Mouse (Mus musculus) adrenal gland, postnatal 4 days (tissue): Measurements from ENCODE around the gene Arxes1. TPM values are rescaled to one million over a fixed set of nuclear protein-coding genes. Genes with fewer than 3 reads are reported as not detected.
"Not testable (repeated sequence)": the region's sequence is repeated elsewhere in the genome, so short reads cannot be mapped to it uniquely, and the experiment has no call there.

ENCODE experiments used
- DNase-seq, 2 experiments: peaks; one replicate each; pipeline ENCODE4 v3.0.0; 2021 to 2022; ENCODE audit warnings: low spot score in 2 of 2, mixed read lengths in 2 of 2
- long read RNA-seq, 2 experiments: library from polyadenylated mRNA; stranded (forward); transcript quantifications; one replicate each; pipeline ENCODE4 v2.0.0; 2021
- total RNA-seq, 2 experiments: library from RNA; stranded (reverse); gene quantifications; 2 replicates each; pipeline ENCODE4 v1.2.3; 2021

The Arxes1 gene
- total RNA-seq = 10 to 100 TPM; 17.9 to 25.6 TPM
- long read RNA-seq, experiment 1, transcript Arxes1-201 (1 exons, 1,580 nt) = major isoform, 34 of 34 reads
- long read RNA-seq, experiment 1, partial matches to known transcripts = 0 of 34 reads
- long read RNA-seq, experiment 1, other reads (novel, unspliced or antisense) = 0 of 34 reads
- long read RNA-seq, experiment 2, transcript Arxes1-201 (1 exons, 1,580 nt) = major isoform, 36 of 36 reads
- long read RNA-seq, experiment 2, partial matches to known transcripts = 0 of 36 reads
- long read RNA-seq, experiment 2, other reads (novel, unspliced or antisense) = 0 of 36 reads

GRCm38 (mm10) chrX:136032799-136033763 lies at the start of gene Arxes1:
Gene Arxes1 (plus strand): TSS chrX:136033367.
- DNase-seq = not testable (repeated sequence)

DNA sequence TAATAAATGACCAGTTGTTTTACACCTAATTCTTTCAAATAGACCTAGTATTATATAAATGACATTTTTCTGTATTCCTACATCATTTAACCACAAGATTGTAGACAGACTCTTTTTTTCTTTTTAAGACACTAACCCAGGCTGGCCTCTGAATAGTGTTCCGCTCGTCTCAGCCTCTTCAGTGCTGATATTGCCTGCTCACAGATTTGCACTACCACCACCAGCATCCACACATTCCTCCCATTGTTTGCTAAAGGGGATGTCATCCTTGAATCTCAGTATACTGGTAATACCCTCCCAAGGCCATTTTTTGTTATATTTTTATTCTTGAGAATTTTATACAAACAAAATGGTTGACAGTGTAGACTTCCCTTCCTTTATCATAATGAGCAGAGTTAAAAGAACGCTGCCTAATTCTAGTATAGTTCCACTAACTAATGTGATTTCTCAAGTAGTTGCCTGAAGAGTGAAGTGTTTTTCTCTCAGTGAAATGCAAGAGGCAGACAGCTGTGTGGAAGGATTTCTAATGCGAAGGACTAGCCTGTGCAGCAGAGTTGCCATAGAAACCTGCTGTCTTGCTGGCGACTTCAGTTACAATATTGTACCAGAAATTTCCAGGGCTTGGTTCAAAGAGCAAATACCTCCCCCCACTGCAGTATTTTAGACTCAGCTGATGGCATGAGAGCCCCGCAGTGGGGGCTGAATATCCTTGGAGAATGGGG lies 48.5 kb upstream of the Arxes1 start:
- DNase-seq = no peak

DNA sequence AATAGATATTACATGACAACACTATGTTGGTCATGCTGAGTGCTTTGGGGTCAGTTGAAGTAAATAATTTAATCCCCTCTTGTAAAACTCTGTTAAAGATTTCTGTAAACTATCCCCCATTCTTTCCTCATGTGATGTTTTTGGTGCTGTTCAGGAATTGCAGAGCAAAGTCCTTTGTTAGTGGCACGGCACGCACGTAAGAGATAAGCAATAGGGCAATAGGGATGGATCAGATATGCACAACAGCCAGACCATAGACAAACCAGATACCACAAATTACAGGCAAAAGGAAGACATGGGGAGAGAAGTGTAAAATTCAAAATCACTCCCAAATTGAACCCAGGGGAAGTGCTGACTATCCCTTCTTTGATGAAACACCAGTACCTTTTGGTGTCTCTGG lies 46.9 kb upstream of the Arxes1 start:
- no peak for DNase-seq

DNA sequence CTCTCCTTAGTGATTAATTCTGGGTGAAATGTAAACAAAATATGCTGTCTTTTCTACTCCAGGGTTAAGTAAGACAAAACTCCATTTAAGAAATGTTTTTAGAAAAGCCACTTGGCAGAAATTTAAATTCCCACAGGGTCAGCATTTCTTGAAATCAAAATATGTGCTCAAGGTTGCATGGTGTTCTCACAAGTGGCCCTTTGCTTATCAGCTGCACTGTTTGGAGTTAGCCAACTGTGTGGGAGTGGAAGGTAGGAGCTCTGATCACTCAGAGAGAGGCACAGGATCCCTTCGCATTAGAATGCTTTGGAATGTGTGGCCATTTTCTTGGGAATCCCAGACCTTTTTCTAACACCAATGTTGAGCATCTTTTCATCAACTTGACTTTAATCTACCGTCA lies 42.5 kb upstream of the Arxes1 start:
- DNase-seq = no peak

DNA sequence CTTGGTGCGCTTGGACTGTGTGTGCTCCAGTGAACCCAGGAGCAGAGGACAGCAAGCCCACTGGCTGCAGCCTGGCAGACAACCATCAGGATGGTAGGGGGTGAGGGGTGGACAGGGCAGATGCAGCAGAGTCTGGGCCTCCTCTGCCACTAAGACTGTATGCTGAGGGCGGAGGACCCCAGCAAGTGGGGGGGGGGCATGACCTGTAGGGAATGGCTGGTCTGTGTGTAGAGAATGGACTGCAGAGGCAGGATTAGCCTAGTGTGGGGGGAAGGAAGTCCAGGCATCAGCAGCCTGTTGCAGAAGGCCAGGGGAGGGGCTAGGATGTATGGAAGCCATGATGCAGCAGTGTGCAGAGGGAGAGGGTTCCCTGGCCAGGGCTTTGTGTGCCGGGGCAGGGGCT lies 40.0 kb upstream of the Arxes1 start:
- DNase-seq = not testable (repeated sequence)

DNA sequence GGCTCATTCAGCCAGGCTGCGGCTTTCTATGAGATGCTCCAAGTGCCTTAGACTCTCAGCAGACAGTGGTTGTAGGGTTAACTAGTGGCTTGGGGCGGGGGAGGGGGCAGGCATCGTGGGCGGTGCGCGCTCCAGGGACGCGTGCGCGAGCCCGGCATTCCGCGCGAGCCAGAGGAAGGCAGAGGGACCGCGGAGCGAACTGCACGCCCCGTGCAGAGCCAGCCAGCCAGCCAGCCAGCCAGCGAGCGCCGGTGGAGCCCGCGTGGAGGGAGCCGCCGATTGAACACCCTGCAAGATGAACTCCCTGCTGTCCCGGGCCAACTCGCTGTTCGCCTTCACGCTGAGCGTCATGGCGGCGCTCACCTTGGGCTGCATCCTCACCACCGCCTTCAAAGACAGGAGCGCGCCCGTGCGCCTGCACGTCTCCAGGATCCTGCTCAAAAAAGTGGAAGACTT lies 39.5 kb upstream of the Arxes1 start, which contains the start of gene Arxes2:
Arxes2 (plus strand) TSS at position 161 of the 456 bp plus-strand sequence.
- not testable (repeated sequence) for DNase-seq

- no peak for DNase-seq
These were observed 25.8 kb upstream of the Arxes1 start for GRCm38 (mm10) chrX:136007199-136007843.

DNA sequence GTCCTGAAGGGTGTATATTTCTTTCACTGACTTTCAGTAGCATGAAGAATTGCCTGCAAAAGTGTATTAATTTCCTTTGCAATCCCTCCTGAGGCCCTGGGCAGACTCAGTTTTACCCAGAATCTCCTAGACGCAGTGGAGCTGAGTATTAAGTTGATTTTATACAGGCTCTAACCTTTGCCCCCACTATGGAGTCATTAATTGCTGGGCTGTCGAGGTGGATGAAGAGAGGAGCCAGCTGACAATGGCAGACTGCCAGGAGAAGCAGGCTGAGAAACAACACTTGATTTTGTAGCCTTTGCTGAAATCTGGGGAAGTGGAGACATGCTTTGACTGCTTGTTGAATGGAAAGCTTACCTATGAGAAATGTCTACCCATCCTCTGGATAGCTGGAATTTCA lies 18.8 kb upstream of the Arxes1 start:
- DNase-seq = no peak

GRCm38 (mm10) chrX:136030331-136030730 lies 2.8 kb upstream of the Arxes1 start:
- DNase-seq = no peak

- DNase-seq = no peak
These were observed 10.6 kb downstream of the Arxes1 start for GRCm38 (mm10) chrX:136043726-136044125.

GRCm38 (mm10) chrX:136047528-136047927 lies 14.4 kb downstream of the Arxes1 start:
- peak in 1 of 2 experiments; percentile 7 for DNase-seq

DNA sequence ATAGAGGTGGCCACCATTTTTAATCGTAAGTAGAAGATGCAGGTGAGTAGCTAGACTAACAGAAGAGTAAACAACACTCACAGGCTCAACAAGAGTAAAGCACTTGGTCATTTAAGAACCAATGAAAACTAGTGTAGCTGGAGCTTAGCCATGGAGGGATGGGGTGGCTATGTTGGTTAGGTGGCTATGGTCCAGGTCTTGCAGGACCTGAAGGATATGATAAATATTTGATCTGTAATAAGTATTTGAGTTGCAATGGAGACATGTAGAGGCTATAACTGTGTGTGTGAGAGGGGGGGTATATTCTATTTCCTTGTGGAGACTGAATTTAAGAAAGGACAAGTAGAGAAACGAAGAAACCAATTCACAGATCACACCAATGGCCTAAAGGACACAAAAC lies 18.1 kb downstream of the Arxes1 start:
- no peak for DNase-seq

- DNase-seq = no peak
These were observed 27.5 kb downstream of the Arxes1 start for GRCm38 (mm10) chrX:136060698-136061097.

DNA sequence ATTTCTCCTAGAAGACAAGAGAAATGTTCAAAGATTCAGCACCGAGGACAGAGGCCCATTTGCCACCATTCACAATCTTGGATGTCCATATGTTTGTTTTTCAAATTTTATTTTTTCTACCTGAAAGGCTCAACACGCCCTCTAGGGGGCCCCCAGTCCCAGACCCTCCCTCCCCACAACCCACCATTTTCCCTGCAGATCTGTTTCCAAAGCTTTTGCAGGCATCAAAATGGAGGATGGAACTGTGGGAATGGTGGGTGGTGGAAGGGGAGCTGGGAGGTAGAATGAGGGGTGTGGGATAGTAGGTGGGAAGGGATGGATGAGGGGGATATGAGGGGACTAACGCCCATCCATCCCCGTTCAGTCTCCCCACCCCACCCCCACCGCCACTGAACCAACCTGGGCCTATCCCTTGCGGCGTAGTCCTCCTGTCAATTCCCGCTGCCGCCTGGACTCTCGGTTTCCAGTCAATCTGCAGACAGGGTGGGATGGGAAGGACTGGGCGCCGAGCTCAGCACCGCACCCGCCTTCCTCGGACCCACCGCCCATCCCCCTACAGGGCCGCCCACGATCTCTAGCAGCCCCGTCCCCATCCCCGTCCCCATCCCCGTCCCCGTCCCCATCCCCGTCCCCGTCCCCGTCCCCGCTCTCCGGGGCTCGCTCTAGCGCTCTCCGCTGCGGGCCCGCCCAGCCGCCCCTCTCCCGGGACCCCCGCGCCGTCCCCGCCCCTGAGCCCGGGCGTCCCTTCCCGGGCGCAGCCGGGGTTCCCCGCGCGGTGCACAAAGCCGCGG lies 34.2 kb downstream of the Arxes1 start:
- DNase-seq = not testable (repeated sequence)

DNA sequence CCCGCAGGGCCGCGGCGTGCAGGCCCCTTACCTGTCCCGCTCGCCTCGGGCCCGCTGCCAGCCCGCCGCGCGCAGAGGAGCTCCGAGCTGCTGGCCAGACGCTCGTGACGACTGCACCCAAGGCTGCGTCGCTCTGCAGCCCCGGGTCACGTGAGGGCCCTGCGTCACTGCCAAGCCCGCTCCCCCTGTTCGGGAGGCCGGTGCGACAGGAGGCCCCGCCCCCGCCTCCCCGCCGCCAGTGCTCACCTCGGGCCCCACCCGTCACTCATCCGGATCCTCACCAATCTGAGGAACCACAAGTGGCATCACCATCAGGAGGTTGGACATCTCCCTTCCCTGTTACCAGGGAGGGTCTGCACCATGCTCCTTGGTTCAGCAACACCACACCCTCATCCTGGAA lies 34.9 kb downstream of the Arxes1 start, which contains the start of gene Bex2:
Bex2 (minus strand) TSS at position 217 of the 400 bp plus-strand sequence.
- not testable (repeated sequence) for DNase-seq

Other genes with a start within 250 kb of the Arxes1 start
- 10 to 100 TPM; 34.8 to 36.8 TPM for gene Bhlhb9, start 235.8 kb upstream of the Arxes1 start, total RNA-seq
- 10 to 100 TPM; 39.8 to 46.2 TPM for gene Gprasp2, start 194.3 kb upstream of the Arxes1 start, total RNA-seq
- gene Arxes2, start 39.5 kb upstream of the Arxes1 start, total RNA-seq = 10 to 100 TPM; 40.8 to 44.8 TPM
- 10 to 100 TPM; 71.6 to 73.9 TPM for gene Bex2, start 34.9 kb downstream of the Arxes1 start, total RNA-seq
- gene Nxf3, start 51.9 kb downstream of the Arxes1 start, total RNA-seq = under 1 TPM in 1 of 2 experiments, not detected in 1; 0.20 TPM
- 10 to 100 TPM; 24.0 to 27.6 TPM for gene Bex4, start 105.6 kb downstream of the Arxes1 start, total RNA-seq
- 10 to 100 TPM; 66.7 to 82.4 TPM for gene Tceal8, start 139.0 kb downstream of the Arxes1 start, total RNA-seq
- gene Tceal5, start 170.5 kb downstream of the Arxes1 start, total RNA-seq = 1 to 10 TPM; 6.8 to 7.7 TPM
- 10 to 100 TPM in 1 of 2 experiments, 1 to 10 TPM in 1; 7.6 to 42.3 TPM for gene Tceal7, start 181.4 kb downstream of the Arxes1 start, total RNA-seq
- 10 to 100 TPM; 37.1 to 39.0 TPM for gene Bex1, start 182.1 kb downstream of the Arxes1 start, total RNA-seq
- gene Tceal9, start 211.7 kb downstream of the Arxes1 start, total RNA-seq = 100 to 1,000 TPM; 489 to 570 TPM
- gene Bex3, start 236.9 kb downstream of the Arxes1 start, total RNA-seq = 100 to 1,000 TPM; 287 to 301 TPM